Mouse (Mus musculus) spleen, adult 2 months (tissue): ENCODE results near the gene Wars.

Source experiments
- CTCF ChIP-seq: fragments of 200-500 bp; IDR thresholded peaks from 2 replicates; pipeline ENCODE4 v1.5.1; 2011; ENCODE audit warnings: mild to moderate bottlenecking, inconsistent platforms; ENCODE audit not compliant: insufficient read depth, insufficient read length, insufficient replicate concordance; ENCODE audit errors: extremely low read depth
- POLR2A ChIP-seq: fragments of 200-500 bp; IDR thresholded peaks from 2 replicates; pipeline ENCODE4 v1.6.1; 2011; ENCODE audit warnings: low read depth, low read length, inconsistent platforms

GRCm38 (mm10) chr12:108835208-108835839, 58.6 kb downstream of the Wars start:
- no peak for TF ChIP-seq POLR2A
- TF ChIP-seq CTCF = 0 out of 2 replicates have a peak, but pooled peaks have one; percentile 9
